Mouse (Mus musculus) limb, embryonic 13.5 days (tissue): ENCODE data around the gene 1810009A15Rik. TPM values are rescaled to one million over a fixed set of nuclear protein-coding genes. Genes with fewer than 3 reads are reported as not detected.

ENCODE experiments used
- ATAC-seq: fragments of 200-750 bp; cut with Nextera tagmentation; 2 replicates; pipeline ENCODE4 v1.8.0; 2017; ENCODE audit warnings: low read depth, moderate number of reproducible peaks, moderate TSS enrichment; ENCODE audit not compliant: low FRiP score
- H3K27ac ChIP-seq: fragments of 300-500 bp; sonication (generic); 2 replicates; pipeline ENCODE4 v1.5.1; 2015; ENCODE audit warnings: inconsistent platforms, mild to moderate bottlenecking, moderate library complexity
- H3K27me3 ChIP-seq: fragments of 300-500 bp; sonication (generic); 2 replicates; pipeline ENCODE4 v1.6.1; 2015; ENCODE audit warnings: mild to moderate bottlenecking, inconsistent platforms
- H3K36me3 ChIP-seq: fragments of 300-500 bp; sonication (generic); 2 replicates; pipeline ENCODE4 v1.6.1; 2015; ENCODE audit warnings: inconsistent platforms, mild to moderate bottlenecking, moderate library complexity
- H3K4me1 ChIP-seq: fragments of 300-500 bp; sonication (generic); 2 replicates; pipeline ENCODE4 v1.6.1; 2015; ENCODE audit warnings: inconsistent platforms
- H3K4me2 ChIP-seq: fragments of 300-500 bp; sonication (generic); replicated peaks from 2 replicates; pipeline ENCODE4 v1.6.1; 2015; ENCODE audit warnings: inconsistent platforms, mild to moderate bottlenecking, moderate library complexity
- H3K4me3 ChIP-seq: fragments of 300-500 bp; sonication (generic); 2 replicates; pipeline ENCODE4 v1.5.1; 2015; ENCODE audit warnings: moderate library complexity, mild to moderate bottlenecking, inconsistent platforms
- H3K9ac ChIP-seq: fragments of 300-500 bp; sonication (generic); 2 replicates; pipeline ENCODE4 v1.6.1; 2015; ENCODE audit warnings: mild to moderate bottlenecking, inconsistent platforms
- H3K9me3 ChIP-seq: fragments of 300-500 bp; sonication (generic); 2 replicates; pipeline ENCODE4 v1.6.1; 2016; ENCODE audit warnings: inconsistent platforms
- WGBS: fragments of 180-500 bp; shearing (Covaris S2); methylation state at CpG from one replicate; pipeline ENCODE4 v1.1.7; 2015; 5-methylcytosine and 5-hydroxymethylcytosine counted together
- polyA plus RNA-seq: library from polyadenylated mRNA; unstranded; fragments of >200 nt; fragmentation: Nextera tagmentation; extraction: Ambion mirVana; gene quantifications from 2 replicates; pipeline ENCODE4 v1.2.1, GENCODE M21; 2015

The 1810009A15Rik gene
- polyA plus RNA-seq = 94.0 and 96.6 TPM in 2 replicates

DNA sequence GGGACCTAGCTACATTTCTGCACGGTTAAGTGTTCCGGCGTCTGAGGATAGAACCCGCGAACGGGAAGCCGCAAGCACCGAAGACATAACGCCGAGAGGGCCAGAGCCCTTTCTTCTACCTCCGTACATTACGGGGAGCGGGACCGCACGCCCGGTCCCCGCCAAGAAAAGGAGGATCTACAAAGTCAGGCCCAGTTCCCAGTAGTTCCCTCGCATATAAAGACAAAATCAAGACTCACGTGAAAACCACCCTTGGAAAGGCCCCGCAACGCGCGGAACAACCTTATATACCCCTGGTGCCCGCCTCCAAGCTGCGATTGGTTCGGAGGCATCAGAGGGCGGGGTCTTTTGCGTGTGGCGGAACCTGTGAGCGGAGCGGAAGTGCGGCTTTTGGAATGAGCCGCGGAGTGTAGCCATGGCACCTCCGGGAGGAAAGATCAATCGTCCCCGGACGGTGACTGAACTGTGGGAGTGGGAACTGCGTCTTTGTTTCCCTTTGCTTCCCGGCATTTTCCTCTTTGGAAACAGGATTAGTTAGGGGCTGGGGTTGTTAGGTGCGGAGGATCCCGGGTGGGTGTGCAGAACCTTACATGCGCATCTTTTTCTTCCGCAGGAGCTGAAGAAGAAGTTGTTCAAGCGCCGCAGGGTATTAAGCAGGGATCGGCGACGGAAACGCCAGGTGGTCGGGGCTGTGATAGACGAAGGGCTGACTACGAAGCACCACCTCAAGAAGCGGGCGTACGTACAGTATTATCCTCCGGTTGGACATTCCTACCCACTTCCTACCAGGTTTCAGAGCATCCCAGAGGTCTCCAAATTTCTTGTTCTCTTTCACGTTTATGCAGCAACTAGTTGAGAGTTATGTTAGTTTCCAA is at the start of gene 1810009A15Rik, which contains the start of gene Gm49416:
Gene 1810009A15Rik (plus strand): TSS at position 343 of the 875 bp plus-strand sequence.
Gene Gm49416 (plus strand): TSS at position 416 of the 875 bp plus-strand sequence.
- Histone ChIP-seq H3K27ac (peak within 1 kb of the TSS; percentile 88), H3K36me3 (peaks cover 14% of the 10 kb centered on the region), H3K9ac (peak within 1 kb of the TSS; percentile 93), H3K27me3 (no peaks in the 10 kb centered on the region), H3K4me3 (peak within 1 kb of the TSS; percentile 70), H3K9me3 (no peaks in the 10 kb centered on the region), H3K4me2 (peak within 1 kb of the TSS; percentile 66), H3K4me1 (peaks cover 21% of the 10 kb centered on the region)
- under 1% methylated on average over 58 of the region's 58 CpGs for WGBS
- ATAC-seq = peak; percentile 95

DNA sequence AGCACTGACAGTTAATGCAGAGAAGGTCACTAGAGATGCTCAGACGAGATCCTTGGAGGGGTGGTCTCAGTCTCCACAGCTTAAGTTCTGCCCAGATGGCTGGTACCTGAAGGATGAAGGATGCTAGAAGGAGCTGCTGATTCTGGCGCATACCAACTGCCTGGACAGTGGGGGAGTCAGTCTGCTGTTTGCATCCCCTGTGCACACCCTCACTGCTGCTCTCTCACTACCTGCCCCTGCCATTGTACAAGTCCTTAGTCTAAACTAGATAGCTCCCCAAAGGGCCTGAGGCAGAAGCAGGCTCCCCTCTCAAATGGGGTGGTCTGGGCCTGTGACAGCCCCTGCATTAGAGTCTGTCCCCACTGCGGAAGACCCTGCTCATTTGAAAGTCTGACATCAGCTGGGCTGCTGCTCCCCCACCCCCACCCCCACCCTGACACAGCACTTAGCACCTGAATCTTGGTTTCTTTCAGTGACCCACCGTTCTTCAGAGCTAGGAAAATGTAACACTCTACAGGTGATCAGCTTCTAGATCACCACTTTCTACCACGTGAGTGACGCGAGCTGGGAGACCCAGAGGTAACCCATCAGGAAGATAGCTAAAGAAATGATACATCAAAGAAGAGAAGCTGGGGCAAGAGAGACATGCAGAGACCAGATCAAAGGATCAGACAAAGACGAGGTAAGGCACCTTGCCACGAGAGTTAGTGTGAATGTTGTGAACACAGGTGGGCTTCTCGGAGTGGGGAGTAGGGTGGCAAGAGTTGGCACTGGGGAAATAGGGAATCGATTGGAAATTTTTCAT is 49.3 kb upstream of the 1810009A15Rik start, which contains the start of gene Gng3:
Gene Gng3 (minus strand): TSS at position 92 of the 805 bp plus-strand sequence.
- 48% methylated on average over 11 of the region's 11 CpGs for WGBS
- no peak for ATAC-seq

DNA sequence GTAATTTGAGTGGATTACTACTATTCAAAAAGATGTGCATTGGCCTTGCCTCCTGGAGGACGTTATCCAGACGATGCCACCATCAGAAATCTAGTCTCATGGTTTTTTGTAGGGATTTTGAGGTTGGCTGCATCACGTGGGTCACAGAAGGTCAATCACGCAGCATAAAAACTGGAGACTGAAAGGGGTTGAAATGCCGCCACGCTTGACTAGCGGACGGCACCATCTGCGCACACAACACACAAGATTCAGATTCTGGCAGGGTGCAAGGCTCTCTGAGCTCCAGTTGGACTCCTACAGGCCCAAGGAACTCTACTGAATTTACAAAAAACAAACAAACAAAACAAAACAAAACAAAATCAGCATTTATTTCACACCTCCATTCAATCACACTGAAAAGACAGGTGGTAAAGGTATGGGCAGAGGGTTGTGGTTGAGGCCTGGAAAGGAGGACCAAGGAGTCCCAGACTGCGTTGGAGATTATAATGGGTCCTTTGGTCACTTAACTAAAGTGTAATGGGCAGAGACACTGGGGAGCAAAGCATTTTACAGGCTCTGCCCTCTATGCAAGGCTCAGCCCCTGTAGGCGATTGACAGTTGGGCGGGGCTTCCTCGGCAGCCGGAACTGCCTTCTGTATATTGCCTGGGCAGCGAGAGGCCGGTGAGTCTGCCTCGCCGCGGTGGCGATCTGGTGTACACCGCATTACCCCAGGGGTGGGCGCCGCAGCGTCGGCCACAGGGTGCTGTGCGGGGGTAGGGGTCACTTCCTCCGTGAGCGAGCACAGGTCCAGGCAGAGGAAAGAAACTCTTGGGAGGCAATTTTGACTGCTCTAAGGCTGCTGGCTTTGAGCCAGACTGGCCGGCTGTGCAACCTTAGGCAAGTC is 48.5 kb upstream of the 1810009A15Rik start:
- Histone ChIP-seq H3K4me2 (peak overlapping the region; percentile 71), H3K27me3 (no peaks in the 10 kb centered on the region), H3K36me3 (peaks cover 21% of the 10 kb centered on the region), H3K4me3 (peak overlapping the region; percentile 48), H3K27ac (no peak overlapping the region), H3K9ac (peak overlapping the region; percentile 67), H3K9me3 (no peaks in the 10 kb centered on the region), H3K4me1 (peaks cover 32% of the 10 kb centered on the region)
- peak; percentile 21; the same call in 1 of the 2 replicates for ATAC-seq
- 24% methylated on average over 29 of the region's 29 CpGs for WGBS

More for the DNA sequence above, 49.3 kb upstream of the 1810009A15Rik start, which contains the start of gene Gng3:
- peaks cover 29% of the 10 kb centered on the region for H3K36me3 ChIP-seq
- peak within 1 kb of the TSS; percentile 82 for H3K4me2 ChIP-seq
- no peaks in the 10 kb centered on the region for H3K9me3 ChIP-seq
- H3K4me3 ChIP-seq = peak within 1 kb of the TSS; percentile 50
- peak within 1 kb of the TSS; percentile 96 for H3K27ac ChIP-seq
- no peaks in the 10 kb centered on the region for H3K27me3 ChIP-seq
- H3K4me1 ChIP-seq = peaks cover 32% of the 10 kb centered on the region
- peak within 1 kb of the TSS; percentile 80 for H3K9ac ChIP-seq

- Histone ChIP-seq H3K9me3 (no peaks in the 10 kb centered on the region), H3K27ac (no peak overlapping the region), H3K27me3 (no peaks in the 10 kb centered on the region), H3K4me1 (peaks cover 32% of the 10 kb centered on the region), H3K4me3 (peak overlapping the region; percentile 48), H3K4me2 (peak overlapping the region; percentile 71), H3K9ac (peak overlapping the region; percentile 67), H3K36me3 (peaks cover 20% of the 10 kb centered on the region)
- no peak for ATAC-seq
- WGBS = 91% methylated on average over 7 of the region's 7 CpGs
Measured at GRCm38 (mm10) chr19:8841012-8841411, 47.6 kb upstream of the 1810009A15Rik start.

GRCm38 (mm10) chr19:8842961-8843360 is 45.7 kb upstream of the 1810009A15Rik start:
- Histone ChIP-seq H3K4me1 (peaks cover 32% of the 10 kb centered on the region), H3K9ac (no peak overlapping the region), H3K9me3 (no peaks in the 10 kb centered on the region), H3K4me2 (no peak overlapping the region), H3K4me3 (no peak overlapping the region), H3K27ac (no peak overlapping the region), H3K36me3 (peaks cover 40% of the 10 kb centered on the region), H3K27me3 (no peaks in the 10 kb centered on the region)
- no peak for ATAC-seq
- WGBS = 86% methylated on average over 6 of the region's 6 CpGs

DNA sequence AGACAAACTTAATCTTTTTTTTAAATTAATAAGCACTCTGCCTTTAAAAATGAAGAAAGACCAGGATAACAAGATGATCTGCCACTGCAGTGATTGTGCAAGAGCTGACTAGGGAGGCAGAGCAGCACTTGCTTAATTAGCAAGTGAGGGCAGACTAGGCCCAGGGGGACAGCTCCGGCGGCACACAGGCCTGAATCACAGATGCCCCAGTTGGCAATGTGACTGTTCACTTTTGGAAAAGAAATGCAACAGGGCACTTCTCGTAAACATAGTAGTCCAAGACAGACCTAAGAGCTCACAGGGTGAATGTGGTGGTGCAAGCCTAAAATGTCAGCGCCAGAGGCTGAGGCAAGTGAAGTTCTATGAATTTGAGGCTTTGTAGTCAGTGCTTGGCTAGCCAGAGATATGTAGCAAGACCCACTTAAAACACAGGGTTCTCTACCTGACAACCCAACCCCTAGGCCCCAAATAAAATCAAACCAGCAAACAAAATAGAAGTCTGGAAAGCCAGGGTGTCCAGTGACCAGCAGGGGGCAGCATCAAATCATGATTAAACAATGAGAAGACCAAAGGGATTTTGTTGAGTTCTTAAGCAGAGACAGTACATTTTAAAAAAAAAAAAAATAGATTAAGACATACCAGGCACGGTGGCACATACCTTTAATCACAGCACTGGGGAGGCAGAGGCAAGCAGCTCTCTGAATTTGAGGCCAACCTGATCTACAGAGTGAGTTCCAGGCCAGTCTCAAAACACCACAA is 44.1 kb upstream of the 1810009A15Rik start:
- 62% methylated on average over 5 of the region's 5 CpGs for WGBS
- Histone ChIP-seq H3K4me3 (no peak overlapping the region), H3K9ac (no peak overlapping the region), H3K4me2 (no peak overlapping the region), H3K27me3 (no peaks in the 10 kb centered on the region), H3K27ac (no peak overlapping the region), H3K36me3 (peaks cover 47% of the 10 kb centered on the region), H3K4me1 (peaks cover 16% of the 10 kb centered on the region), H3K9me3 (no peaks in the 10 kb centered on the region)
- no peak for ATAC-seq

DNA sequence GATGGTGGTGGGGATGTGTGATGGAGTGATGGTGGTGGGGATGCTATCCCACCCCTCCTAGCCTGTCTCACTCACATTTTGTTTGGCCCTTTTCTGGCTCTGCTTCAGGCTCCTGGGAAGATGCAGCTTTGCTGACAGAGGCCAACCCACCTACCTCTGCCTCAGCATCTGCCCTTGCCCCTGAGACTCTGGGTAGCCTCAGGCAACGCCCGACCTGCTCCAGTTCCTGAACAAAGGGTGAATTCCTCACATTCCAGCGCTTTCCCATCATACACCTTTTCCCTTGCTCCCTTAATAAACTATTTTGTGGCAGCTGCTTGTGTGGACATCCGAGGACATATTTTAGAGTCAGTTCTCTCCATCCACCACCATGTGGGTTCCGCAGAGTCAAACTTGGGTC is 40.3 kb upstream of the 1810009A15Rik start:
- ATAC-seq = no peak
- peaks cover 33% of the 10 kb centered on the region for H3K36me3 ChIP-seq
- H3K27ac ChIP-seq = no peak overlapping the region
- no peaks in the 10 kb centered on the region for H3K27me3 ChIP-seq
- H3K4me2 ChIP-seq = no peak overlapping the region
- H3K9ac ChIP-seq = no peak overlapping the region
- no peak overlapping the region for H3K4me3 ChIP-seq
- H3K4me1 ChIP-seq = peaks cover 15% of the 10 kb centered on the region
- H3K9me3 ChIP-seq = no peaks in the 10 kb centered on the region
- 83% methylated on average over 5 of the region's 5 CpGs for WGBS

DNA sequence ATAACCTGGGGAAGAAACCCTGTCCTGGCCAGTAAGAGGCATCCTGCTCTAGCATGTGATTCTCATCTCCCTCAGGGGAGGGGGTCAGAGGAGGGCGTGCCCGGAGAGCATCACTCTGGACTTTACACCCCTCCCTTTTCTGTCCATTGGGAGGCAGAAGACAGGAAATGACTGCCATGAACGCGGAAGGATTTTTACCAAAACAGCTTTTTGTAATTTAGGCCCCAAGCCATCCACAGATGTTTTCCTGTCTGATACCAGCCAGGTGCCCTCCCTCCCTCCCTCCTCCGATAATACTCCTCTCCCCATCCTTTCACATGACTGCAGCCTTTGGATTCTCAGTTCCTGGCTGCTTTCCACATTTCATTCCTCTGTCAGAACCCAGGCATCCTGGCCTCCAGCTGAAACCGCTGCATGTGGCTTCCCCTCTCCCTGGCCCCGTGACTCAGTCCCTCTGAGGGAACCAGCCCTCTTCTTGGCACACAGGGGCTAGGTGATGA is 38.2 kb upstream of the 1810009A15Rik start, which contains the start of gene Lrrn4cl:
Gene Lrrn4cl (plus strand): TSS at position 367 of the 500 bp plus-strand sequence.
- ATAC-seq = peak; percentile 67; the same call in 1 of the 2 replicates

DNA sequence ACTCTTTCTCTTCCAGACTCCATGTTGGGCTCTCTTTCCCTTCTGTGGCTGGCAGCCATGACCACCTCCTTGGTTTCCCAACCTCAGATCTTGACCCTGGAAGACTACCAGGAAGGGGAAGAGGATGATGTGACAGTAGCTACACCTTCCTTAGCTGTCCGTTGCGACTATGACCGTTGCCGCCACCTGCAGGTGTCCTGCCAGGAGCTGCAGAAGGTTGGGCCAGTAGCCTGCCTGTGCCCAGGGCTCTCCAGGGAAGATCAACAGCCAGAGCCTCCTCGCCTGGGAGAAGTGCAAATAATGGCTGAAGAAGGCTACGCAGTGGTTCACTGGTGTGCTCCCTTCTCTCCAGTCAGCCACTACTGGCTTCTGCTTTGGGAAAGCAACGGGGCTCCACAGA is 37.0 kb upstream of the 1810009A15Rik start:
- ATAC-seq = no peak
- no peaks in the 10 kb centered on the region for H3K27me3 ChIP-seq
- peaks cover 15% of the 10 kb centered on the region for H3K4me1 ChIP-seq
- no peaks in the 10 kb centered on the region for H3K9me3 ChIP-seq
- WGBS = 54% methylated on average over 7 of the region's 7 CpGs
- H3K9ac ChIP-seq = no peak overlapping the region
- no peak overlapping the region for H3K4me2 ChIP-seq
- H3K27ac ChIP-seq = no peak overlapping the region
- H3K4me3 ChIP-seq = no peak overlapping the region
- H3K36me3 ChIP-seq = peaks cover 20% of the 10 kb centered on the region

More for the DNA sequence above, 38.2 kb upstream of the 1810009A15Rik start, which contains the start of gene Lrrn4cl:
- no peak within 1 kb of the TSS for H3K4me3 ChIP-seq
- H3K4me1 ChIP-seq = peaks cover 15% of the 10 kb centered on the region
- peaks cover 32% of the 10 kb centered on the region for H3K36me3 ChIP-seq
- H3K9me3 ChIP-seq = no peaks in the 10 kb centered on the region
- peak within 1 kb of the TSS; percentile 52; the same call in 1 of the 2 replicates for H3K27ac ChIP-seq
- H3K27me3 ChIP-seq = no peaks in the 10 kb centered on the region
- 0 out of 2 replicates have a peak within 1 kb of the TSS, but pooled peaks have one; percentile 10 for H3K9ac ChIP-seq
- peak within 1 kb of the TSS; percentile 17; the same call in 1 of the 2 replicates for H3K4me2 ChIP-seq
- 17% methylated on average over 7 of the region's 7 CpGs for WGBS

- Histone ChIP-seq H3K27ac (no peak overlapping the region), H3K27me3 (no peaks in the 10 kb centered on the region), H3K36me3 (peaks cover 13% of the 10 kb centered on the region), H3K4me1 (peaks cover 15% of the 10 kb centered on the region), H3K4me2 (no peak overlapping the region), H3K4me3 (no peak overlapping the region), H3K9me3 (no peaks in the 10 kb centered on the region), H3K9ac (no peak overlapping the region)
- ATAC-seq = no peak
- WGBS = 42% methylated on average over 10 of the region's 10 CpGs
Measured at GRCm38 (mm10) chr19:8852236-8852928, 36.3 kb upstream of the 1810009A15Rik start.
